Mouse (Mus musculus) heart, adult 2 months (tissue): ENCODE data around the gene Fam155a.

ENCODE experiments used
- CTCF ChIP-seq: fragments of 200-600 bp; IDR thresholded peaks from 2 replicates; pipeline ENCODE4 v1.8.1; 2022; ENCODE audit warnings: antibody characterized with exemption, mild to moderate bottlenecking, moderate library complexity
- EP300 ChIP-seq: fragments of 200-500 bp; IDR thresholded peaks from 2 replicates; pipeline ENCODE4 v1.6.1; 2011; ENCODE audit warnings: low read depth, low read length, control low read depth; ENCODE audit not compliant: insufficient read depth
- POLR2A ChIP-seq: fragments of 200-500 bp; IDR thresholded peaks from 2 replicates; pipeline ENCODE4 v1.6.1; 2011; ENCODE audit warnings: mild to moderate bottlenecking, low read depth, low read length, control low read depth; ENCODE audit not compliant: insufficient read depth

- no peak for TF ChIP-seq CTCF
- TF ChIP-seq POLR2A: no peak
- TF ChIP-seq EP300: no peak
These were observed 506.6 kb downstream of the Fam155a start for GRCm38 (mm10) chr8:9264378-9264777.
